Mouse (Mus musculus) hindbrain, embryonic 10.5 days (tissue): Measurements from ENCODE around the gene Mvb12a. TPM values are rescaled to one million over a fixed set of nuclear protein-coding genes. Genes with fewer than 3 reads are reported as not detected.
A peak's percentile ranks its signal among the peaks of the same experiment; 100 is the strongest.
"Not testable (repeated sequence)": the region's sequence is repeated elsewhere in the genome, so short reads cannot be mapped to it uniquely, and the experiment has no call there.

Source experiments
- DNase-seq: peaks from one replicate; pipeline ENCODE4 v3.0.0-alpha.2; 2017; ENCODE audit warnings: low spot score
- H3K27ac ChIP-seq: fragments of 300-500 bp; sonication (generic); 2 replicates; pipeline ENCODE4 v1.5.1; 2016; ENCODE audit warnings: mild to moderate bottlenecking, moderate library complexity
- H3K27me3 ChIP-seq: fragments of 300-500 bp; sonication (generic); 2 replicates; pipeline ENCODE4 v1.6.1; 2016; ENCODE audit warnings: mild to moderate bottlenecking; ENCODE audit not compliant: poor library complexity, insufficient read depth, severe bottlenecking
- H3K36me3 ChIP-seq: fragments of 300-500 bp; sonication (generic); 2 replicates; pipeline ENCODE4 v1.6.1; 2016; ENCODE audit warnings: mild to moderate bottlenecking, moderate library complexity
- H3K4me1 ChIP-seq: fragments of 300-500 bp; sonication (generic); replicated peaks from 2 replicates; pipeline ENCODE4 v1.6.1; 2016; ENCODE audit warnings: mild to moderate bottlenecking
- H3K4me3 ChIP-seq: fragments of 300-500 bp; sonication (generic); 2 replicates; pipeline ENCODE4 v1.5.1; 2016; ENCODE audit warnings: mild to moderate bottlenecking, moderate library complexity
- H3K9me3 ChIP-seq: fragments of 300-500 bp; sonication (generic); 2 replicates; pipeline ENCODE4 v1.6.1; 2016; ENCODE audit warnings: mild to moderate bottlenecking, moderate library complexity
- WGBS: fragments of 180-500 bp; shearing (Covaris S2); methylation state at CpG from one replicate; pipeline ENCODE4 v1.1.7; 2016; 5-methylcytosine and 5-hydroxymethylcytosine counted together
- polyA plus RNA-seq: library from polyadenylated mRNA; unstranded; fragments of >200 nt; fragmentation: Nextera tagmentation; extraction: Ambion mirVana; gene quantifications from 2 replicates; pipeline ENCODE4 v1.2.1, GENCODE M21; 2016

Mvb12a gene
- polyA plus RNA-seq, 1 experiment from 2014 or later, result 71.6 TPM

- Histone ChIP-seq H3K27me3 (peaks cover 52% of the 10 kb centered on the region), H3K4me3 (peak within 1 kb of the TSS; percentile 24), H3K36me3 (no peaks in the 10 kb centered on the region), H3K9me3 (no peaks in the 10 kb centered on the region), H3K4me1 (peaks cover 40% of the 10 kb centered on the region), H3K27ac (peak within 1 kb of the TSS; percentile 35; the same call in 1 of the 2 replicates)
- 69% methylated on average over 14 of the region's 14 CpGs for WGBS
- no peak for DNase-seq
Observed at GRCm38 (mm10) chr8:71511644-71512043, 31.1 kb upstream of the Mvb12a start, which contains the start of gene Plvap. TSS of gene Plvap (minus strand) at chr8:71511752.

DNA sequence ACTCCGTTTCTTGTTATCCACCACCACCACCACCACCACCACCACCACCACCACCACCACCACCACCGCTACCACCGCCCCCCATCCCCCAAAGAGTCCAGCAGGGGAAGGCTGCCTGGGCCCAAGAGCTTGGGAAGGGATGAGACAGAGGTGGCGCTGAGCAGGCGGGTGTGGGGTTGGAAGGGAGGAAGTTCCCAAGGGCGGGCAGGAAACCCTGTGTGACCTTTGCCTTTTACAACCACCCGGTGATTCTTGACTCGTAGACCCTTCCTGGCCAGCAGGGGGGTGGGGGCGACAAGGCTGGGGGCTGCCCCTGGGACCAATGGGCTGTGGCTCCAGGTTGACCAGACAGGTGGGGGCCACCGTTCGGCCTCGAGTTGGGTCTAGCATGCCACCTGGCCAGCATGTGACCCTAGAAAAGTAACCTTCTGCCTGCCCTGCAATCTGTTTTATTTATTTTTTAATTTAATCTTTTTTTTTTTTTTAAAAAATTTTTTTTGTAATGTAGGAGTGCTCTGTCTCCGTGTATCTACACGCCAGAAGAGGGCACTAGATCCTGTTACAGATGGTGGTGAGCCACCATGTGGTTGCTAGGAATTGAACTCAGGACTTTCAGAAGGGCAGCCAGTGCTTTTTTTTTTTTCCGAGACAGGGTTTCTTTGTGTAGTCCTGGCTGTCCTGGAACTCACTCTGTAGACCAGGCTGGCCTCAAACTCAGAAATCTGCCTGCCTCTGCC, 29.5 kb upstream of the Mvb12a start:
- peaks cover 37% of the 10 kb centered on the region for H3K27me3 ChIP-seq
- H3K4me3 ChIP-seq, result no peak overlapping the region
- H3K27ac ChIP-seq, result no peak overlapping the region
- no peaks in the 10 kb centered on the region for H3K36me3 ChIP-seq
- peaks cover 40% of the 10 kb centered on the region for H3K4me1 ChIP-seq
- H3K9me3 ChIP-seq, result no peaks in the 10 kb centered on the region
- WGBS, result 70% methylated on average over 15 of the region's 15 CpGs
- no peak for DNase-seq

DNA sequence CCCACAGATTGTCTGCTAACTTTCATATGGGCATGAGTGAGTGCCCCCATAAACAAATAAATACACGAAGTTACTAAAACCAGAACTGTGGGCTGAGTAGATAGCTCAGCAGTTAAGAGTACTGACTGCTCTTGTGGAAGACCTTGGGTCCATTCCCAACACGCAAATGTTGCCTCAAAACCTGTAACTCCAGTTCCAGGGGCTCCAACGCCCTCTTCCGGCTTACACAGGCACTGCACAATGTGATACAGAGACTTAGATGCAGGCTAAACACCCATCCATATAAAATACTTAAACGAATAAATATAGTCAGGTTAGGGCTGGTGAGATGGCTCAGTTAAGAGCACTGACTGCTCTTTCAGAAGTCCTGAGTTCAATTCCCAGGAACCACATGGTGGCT, 27.7 kb upstream of the Mvb12a start:
- 78% methylated on average over 5 of the region's 5 CpGs for WGBS
- DNase-seq, result no peak
- Histone ChIP-seq H3K4me3 (no peak overlapping the region), H3K4me1 (peaks cover 36% of the 10 kb centered on the region), H3K27me3 (peaks cover 19% of the 10 kb centered on the region), H3K36me3 (no peaks in the 10 kb centered on the region), H3K27ac (no peak overlapping the region), H3K9me3 (no peaks in the 10 kb centered on the region)

GRCm38 (mm10) chr8:71516786-71517185, 25.9 kb upstream of the Mvb12a start:
- Histone ChIP-seq H3K36me3 (no peaks in the 10 kb centered on the region), H3K4me3 (no peak overlapping the region), H3K27ac (peak overlapping the region; percentile 17; the same call in 1 of the 2 replicates), H3K9me3 (no peaks in the 10 kb centered on the region), H3K4me1 (peaks cover 35% of the 10 kb centered on the region), H3K27me3 (peaks cover 2% of the 10 kb centered on the region; the same call in 1 of the 2 replicates)
- 9% methylated on average over 6 of the region's 6 CpGs for WGBS
- peak; percentile 55 for DNase-seq

DNA sequence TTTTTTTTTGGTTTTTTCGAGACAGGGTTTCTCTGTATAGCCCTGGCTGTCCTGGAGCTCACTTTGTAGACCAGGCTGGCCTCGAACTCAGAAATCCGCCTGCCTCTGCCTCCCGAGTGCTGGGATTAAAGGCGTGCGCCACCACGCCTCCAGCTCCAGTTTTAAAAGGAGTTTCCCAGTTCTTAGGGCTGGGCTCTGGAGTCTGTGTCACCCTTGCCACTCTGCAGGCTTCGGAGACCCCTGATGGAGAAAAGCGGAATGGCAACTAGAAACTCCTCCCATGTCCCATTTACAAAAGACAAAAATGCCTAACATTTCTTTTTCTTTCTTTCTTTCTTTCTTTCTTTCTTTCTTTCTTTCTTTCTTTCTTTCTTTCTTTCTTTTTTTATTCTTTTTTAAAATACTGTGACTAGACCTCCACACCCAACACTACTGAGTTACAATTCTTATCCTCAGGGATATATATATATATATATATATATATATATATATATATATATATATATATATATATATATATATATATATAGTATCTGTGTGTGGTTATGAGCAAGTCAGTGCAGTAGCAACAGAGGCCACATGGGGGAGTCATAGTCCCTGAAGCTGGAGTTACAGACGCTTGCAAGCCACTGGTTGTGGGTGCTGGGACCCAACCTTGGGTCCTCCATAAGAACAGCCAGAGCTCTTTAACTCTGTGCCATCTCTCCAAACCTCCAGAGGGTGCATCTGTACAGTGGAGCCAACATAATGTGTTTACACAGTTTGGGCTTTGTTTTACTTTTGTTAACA, 23.5 kb upstream of the Mvb12a start:
- H3K27ac ChIP-seq, H3K4me3 ChIP-seq, H3K9me3 ChIP-seq, H3K36me3 ChIP-seq: not testable (repeated sequence)
- Histone ChIP-seq H3K27me3 (peaks cover 20% of the 10 kb centered on the region), H3K4me1 (peaks cover 32% of the 10 kb centered on the region)
- 43% methylated on average over 10 of the region's 10 CpGs for WGBS
- DNase-seq, result peak; percentile 69

DNA sequence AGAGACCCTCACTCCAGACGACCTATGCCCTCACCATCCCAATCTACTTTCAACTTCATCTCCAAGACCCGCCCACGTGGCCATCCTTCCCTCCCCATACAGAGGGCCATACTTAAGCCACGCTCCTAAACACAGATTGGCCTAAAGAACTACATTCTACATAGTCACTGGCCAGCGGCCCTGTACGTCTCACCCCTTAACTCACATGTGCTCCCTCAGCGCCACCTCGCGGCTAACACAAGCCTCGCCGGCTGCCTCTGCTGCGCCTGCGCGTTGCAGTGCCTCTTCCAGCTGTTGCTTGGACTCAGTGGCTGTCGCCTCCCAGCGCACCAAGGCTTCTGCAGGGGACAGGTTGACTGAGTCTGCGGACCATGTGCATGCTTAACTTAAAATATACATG, 21.1 kb upstream of the Mvb12a start:
- 5% methylated on average over 17 of the region's 17 CpGs for WGBS
- peaks cover 41% of the 10 kb centered on the region for H3K4me1 ChIP-seq
- H3K27me3 ChIP-seq, result peaks cover 44% of the 10 kb centered on the region
- no peaks in the 10 kb centered on the region for H3K36me3 ChIP-seq
- H3K27ac ChIP-seq, result no peak overlapping the region
- no peaks in the 10 kb centered on the region for H3K9me3 ChIP-seq
- peak; percentile 94 for DNase-seq
- H3K4me3 ChIP-seq, result no peak overlapping the region

DNA sequence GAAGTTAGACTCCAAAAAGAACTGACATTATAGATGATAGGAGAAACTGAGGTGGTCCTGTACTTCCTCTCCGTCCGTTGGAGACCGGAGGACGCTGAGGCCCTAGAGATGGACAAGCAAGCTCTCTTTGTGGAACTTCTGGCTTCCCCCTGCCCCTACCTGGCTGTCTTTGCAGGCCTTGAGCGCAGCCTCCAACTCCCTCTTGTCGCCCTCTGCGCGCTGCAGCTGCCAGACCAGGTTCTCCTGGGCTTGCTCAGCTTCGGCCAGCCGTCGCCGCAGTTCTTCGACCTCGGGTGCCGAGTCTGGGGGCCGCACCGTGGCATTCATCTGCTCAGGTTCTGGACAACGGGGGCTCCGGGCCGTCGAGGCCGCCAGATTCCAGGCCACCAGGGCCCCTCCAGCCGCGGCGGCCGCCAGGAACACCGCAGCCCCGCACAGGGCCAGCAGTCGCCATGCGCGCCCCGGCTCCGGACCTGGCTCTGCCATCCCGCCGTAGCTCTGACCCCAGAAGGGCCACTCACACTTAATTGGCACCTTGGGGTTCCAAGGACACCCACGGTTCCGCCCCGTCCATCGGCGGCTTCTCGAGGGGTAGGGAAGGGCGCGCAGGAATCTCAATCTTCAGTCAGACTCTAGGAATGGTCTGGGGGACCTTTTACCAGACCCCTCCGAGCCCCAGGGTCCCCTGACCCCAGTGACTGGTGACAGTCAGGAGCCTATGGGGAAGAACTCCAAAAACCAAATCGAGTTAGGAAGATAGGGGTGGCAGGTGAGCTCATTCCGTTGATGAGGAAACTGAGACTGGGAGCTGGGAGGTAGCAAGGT, 17.3 kb upstream of the Mvb12a start, which contains the start of gene Ccdc194:
TSS of gene Ccdc194 (minus strand) at position 486 of the 825 bp plus-strand sequence.
- Histone ChIP-seq H3K9me3 (no peaks in the 10 kb centered on the region), H3K27me3 (peaks cover 66% of the 10 kb centered on the region), H3K27ac (peak within 1 kb of the TSS; percentile 43; the same call in 1 of the 2 replicates), H3K4me1 (peaks cover 28% of the 10 kb centered on the region), H3K36me3 (no peaks in the 10 kb centered on the region), H3K4me3 (peak within 1 kb of the TSS; percentile 39)
- 5% methylated on average over 46 of the region's 46 CpGs for WGBS
- DNase-seq, result peak; percentile 45

GRCm38 (mm10) chr8:71526272-71526671, 16.4 kb upstream of the Mvb12a start:
- no peaks in the 10 kb centered on the region for H3K9me3 ChIP-seq
- peak overlapping the region; percentile 18; the same call in 1 of the 2 replicates for H3K4me3 ChIP-seq
- WGBS, result 4% methylated on average over 6 of the region's 6 CpGs
- peaks cover 66% of the 10 kb centered on the region for H3K27me3 ChIP-seq
- H3K36me3 ChIP-seq, result no peaks in the 10 kb centered on the region
- peaks cover 28% of the 10 kb centered on the region for H3K4me1 ChIP-seq
- DNase-seq, result peak; percentile 33
- no peak overlapping the region for H3K27ac ChIP-seq

GRCm38 (mm10) chr8:71527162-71527870, 15.4 kb upstream of the Mvb12a start:
- Histone ChIP-seq H3K4me3 (no peak overlapping the region), H3K27ac (no peak overlapping the region), H3K27me3 (peaks cover 65% of the 10 kb centered on the region), H3K36me3 (no peaks in the 10 kb centered on the region), H3K4me1 (peaks cover 20% of the 10 kb centered on the region), H3K9me3 (no peaks in the 10 kb centered on the region)
- DNase-seq, result no peak
- 38% methylated on average over 3 of the region's 3 CpGs for WGBS

- peaks cover 20% of the 10 kb centered on the region for H3K4me1 ChIP-seq
- no peaks in the 10 kb centered on the region for H3K9me3 ChIP-seq
- H3K27me3 ChIP-seq, result peaks cover 56% of the 10 kb centered on the region
- H3K36me3 ChIP-seq, result no peaks in the 10 kb centered on the region
- no peak overlapping the region for H3K4me3 ChIP-seq
- no peak for DNase-seq
- WGBS, result 87% methylated on average over 11 of the region's 11 CpGs
- peak overlapping the region; percentile 40; the same call in 1 of the 2 replicates for H3K27ac ChIP-seq
Observed at GRCm38 (mm10) chr8:71528362-71529073, 14.2 kb upstream of the Mvb12a start.

DNA sequence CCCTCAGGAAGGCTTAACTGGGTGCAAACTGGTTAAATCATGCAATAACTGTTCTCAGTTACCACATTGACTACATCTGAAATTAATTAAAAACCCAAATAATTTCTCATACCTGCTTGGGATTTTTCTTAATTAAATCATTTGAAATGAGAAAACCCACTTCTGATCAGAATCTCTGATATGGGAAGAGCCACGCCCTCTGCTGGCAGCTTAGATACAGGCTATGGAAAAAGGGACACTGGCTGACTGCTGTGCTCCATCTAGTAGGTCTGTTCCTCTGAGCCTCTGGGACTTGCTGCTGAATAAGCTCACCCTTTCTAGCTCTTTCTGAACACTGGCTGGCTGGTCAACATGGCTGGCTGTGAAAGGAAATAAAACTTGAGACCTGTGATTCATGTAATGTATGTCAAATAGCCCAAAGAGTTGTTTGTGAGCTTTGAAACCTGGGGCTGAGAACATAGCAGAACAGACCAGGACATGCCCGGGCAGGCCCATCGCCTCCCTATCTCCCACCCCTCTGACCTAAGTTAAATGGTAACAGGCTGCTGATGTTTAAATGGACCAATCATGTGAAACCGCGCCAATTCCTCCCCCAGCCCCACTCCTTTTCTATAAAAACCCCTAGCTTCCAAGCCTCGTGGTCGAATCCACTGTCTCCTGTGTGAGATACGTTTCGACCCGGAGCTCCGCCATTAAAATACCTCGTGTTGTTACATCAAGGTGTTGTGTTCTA, 11.8 kb upstream of the Mvb12a start:
- H3K36me3 ChIP-seq, DNase-seq: not testable (repeated sequence)
- WGBS, result 72% methylated on average over 7 of the region's 12 CpGs

More for the DNA sequence above, 11.8 kb upstream of the Mvb12a start:
- not testable (repeated sequence) for H3K27ac ChIP-seq, H3K9me3 ChIP-seq, H3K4me3 ChIP-seq
- H3K4me1 ChIP-seq, result peaks cover 19% of the 10 kb centered on the region
- peaks cover 46% of the 10 kb centered on the region for H3K27me3 ChIP-seq
